Mouse (Mus musculus) liver, embryonic 14.5 days (tissue): ENCODE measurements around the gene Bcl9l.

Experiments
- CTCF ChIP-seq: IDR thresholded peaks from 2 replicates; pipeline ENCODE4 v1.5.1; 2016; ENCODE audit warnings: antibody characterized with exemption, low read depth, control low read depth
- EP300 ChIP-seq: IDR thresholded peaks from 2 replicates; pipeline ENCODE4 v1.6.1; 2016; ENCODE audit warnings: antibody characterized with exemption, low read depth

GRCm38 (mm10) chr9:44548412-44549152, 66.0 kb downstream of the Bcl9l start:
- TF ChIP-seq EP300 (no peak), CTCF (no peak)
